Mouse (Mus musculus): ENCODE data around the gene Kcnmb3. TPM values are rescaled to one million over a fixed set of nuclear protein-coding genes. Genes with fewer than 3 reads are reported as not detected.

Kcnmb3 gene
- polyA plus RNA-seq, 1 experiment from 2014 or later = 0.11 TPM

DNA sequence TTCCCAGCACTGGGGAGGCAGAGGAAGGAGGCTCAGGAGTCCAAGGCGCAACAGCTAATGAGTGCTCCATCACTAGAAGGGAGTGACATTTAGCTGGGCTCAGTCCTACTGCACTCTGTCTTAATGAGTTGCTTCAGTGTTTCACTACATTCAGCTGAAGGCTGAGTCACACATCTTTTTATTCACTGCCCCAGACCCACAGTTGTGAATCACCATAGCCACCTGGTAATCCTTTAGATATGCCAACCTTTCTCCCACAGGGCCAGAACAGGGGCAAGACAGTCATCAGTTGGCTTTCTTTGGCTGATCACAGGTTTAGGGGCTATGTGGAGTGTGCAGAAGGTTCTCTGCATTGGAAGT, 4.7 kb upstream of the Kcnmb3 start:
- Histone ChIP-seq H3K9me3 (replicated peaks; ENCODE audit: control insufficient read depth, low read length) (no peaks in the 10 kb centered on the region), H3K27ac (ENCODE audit: low read length) (no peak overlapping the region)
- 76% methylated on average over 1 of the region's 1 CpGs for WGBS

DNA sequence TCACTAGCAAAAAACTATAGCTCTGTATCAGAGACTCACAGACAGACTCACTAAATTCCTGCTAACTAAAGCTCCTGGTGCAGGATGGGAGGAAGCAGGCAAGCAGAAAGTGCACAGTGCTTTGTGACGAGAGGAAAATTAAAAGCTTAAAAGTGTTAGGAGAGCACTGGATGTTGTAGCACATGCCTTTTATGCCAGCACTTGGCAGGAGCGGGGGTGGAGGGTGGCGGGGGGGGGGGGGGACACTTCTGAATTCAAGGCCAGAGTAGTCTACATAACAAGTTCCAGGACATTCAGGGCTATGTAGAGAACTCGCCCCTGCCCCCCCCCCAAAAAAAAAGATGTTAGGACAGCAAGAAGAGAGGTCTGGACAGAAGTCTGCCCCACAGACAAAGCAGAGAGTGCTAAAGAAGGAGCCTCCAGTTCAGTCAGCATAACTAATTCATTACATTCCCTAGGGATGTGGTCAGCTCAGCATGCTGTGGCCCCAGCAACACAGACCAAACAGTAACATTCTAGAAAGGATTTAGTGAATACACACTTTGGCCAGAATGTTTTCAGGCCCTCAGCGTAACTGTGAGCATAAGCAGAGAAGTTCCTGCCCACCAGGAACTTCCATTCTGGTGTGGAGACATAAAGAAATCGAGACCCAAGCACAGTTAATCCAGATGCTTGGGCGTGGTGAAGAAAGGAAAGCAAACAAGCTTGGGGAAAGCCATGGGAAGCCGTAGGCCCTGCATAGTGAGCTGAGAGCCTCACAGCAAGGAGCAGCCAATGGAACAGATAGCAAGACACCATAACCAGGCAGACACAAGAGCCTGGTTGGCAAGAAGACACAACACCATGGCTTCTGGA, 4.1 kb upstream of the Kcnmb3 start:
- H3K36me3 ChIP-seq (ENCODE audit: control insufficient read depth, insufficient read depth) = no peaks in the 10 kb centered on the region
- WGBS = 51% methylated on average over 8 of the region's 8 CpGs
- H3K4me3 ChIP-seq (ENCODE audit: low read length) = no peak overlapping the region
- H3K4me2 ChIP-seq (ENCODE audit: low read depth, low read length) = no peak overlapping the region
- H3K4me1 ChIP-seq (ENCODE audit: control insufficient read depth, insufficient read depth, low read length) = no peaks in the 10 kb centered on the region
- H3K27me3 ChIP-seq (ENCODE audit: control insufficient read depth, insufficient read depth, low read length) = no peaks in the 10 kb centered on the region
- H3K9ac ChIP-seq (ENCODE audit: low read length) = no peak overlapping the region
- H3K27ac ChIP-seq (ENCODE audit: low read length) = no peak overlapping the region
- no peaks in the 10 kb centered on the region for H3K9me3 ChIP-seq (replicated peaks; ENCODE audit: control insufficient read depth, low read length)
- no peak for ATAC-seq (replicated peaks; ENCODE audit: extremely low read depth, insufficient read depth, low FRiP score)

More for the DNA sequence above, 4.7 kb upstream of the Kcnmb3 start:
- Histone ChIP-seq H3K4me1 (ENCODE audit: control insufficient read depth, insufficient read depth, low read length) (no peaks in the 10 kb centered on the region), H3K9ac (ENCODE audit: low read length) (no peak overlapping the region), H3K4me2 (ENCODE audit: low read depth, low read length) (no peak overlapping the region), H3K27me3 (ENCODE audit: control insufficient read depth, insufficient read depth, low read length) (no peaks in the 10 kb centered on the region), H3K36me3 (ENCODE audit: control insufficient read depth, insufficient read depth) (no peaks in the 10 kb centered on the region), H3K4me3 (ENCODE audit: low read length) (no peak overlapping the region)
- no peak for ATAC-seq (replicated peaks; ENCODE audit: extremely low read depth, insufficient read depth, low FRiP score)

DNA sequence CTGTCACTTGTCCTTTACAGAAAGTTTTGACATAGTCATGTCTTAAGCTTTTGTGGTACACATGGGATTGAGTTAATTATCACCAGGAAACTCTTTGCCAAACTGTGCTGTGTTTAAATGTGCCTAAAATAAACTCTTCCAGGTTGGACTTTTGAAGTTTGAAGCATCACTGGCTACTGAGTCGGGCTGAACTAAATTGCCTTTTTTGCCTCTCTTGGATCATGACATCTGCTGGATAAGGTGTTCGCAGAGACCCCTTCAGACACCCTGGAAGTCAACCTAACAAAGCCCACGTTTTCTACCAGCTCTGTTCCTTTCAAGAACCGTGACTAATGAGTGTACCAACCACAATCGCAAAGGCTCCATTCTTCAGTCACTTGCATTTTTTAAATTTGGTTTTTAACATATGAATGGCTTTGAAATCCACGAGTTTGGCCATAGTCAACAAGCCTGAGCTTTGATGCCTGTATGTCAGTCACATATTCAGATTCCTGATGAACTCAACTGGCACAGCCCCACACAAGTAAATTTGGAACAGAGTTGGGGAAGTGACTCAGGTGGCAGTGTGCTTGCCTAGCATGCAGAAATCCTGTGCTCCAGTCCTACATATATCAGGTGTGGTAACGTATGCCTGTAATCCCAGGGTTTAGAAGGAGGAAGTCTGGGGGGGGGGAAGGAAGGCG, 3.2 kb upstream of the Kcnmb3 start:
- H3K27ac ChIP-seq (ENCODE audit: low read length) = no peak overlapping the region
- H3K4me3 ChIP-seq (ENCODE audit: low read length) = no peak overlapping the region
- no peaks in the 10 kb centered on the region for H3K4me1 ChIP-seq (ENCODE audit: control insufficient read depth, insufficient read depth, low read length)
- H3K36me3 ChIP-seq (ENCODE audit: control insufficient read depth, insufficient read depth) = no peaks in the 10 kb centered on the region
- no peak overlapping the region for H3K9ac ChIP-seq (ENCODE audit: low read length)
- no peak overlapping the region for H3K4me2 ChIP-seq (ENCODE audit: low read depth, low read length)
- no peaks in the 10 kb centered on the region for H3K27me3 ChIP-seq (ENCODE audit: control insufficient read depth, insufficient read depth, low read length)
- ATAC-seq (replicated peaks; ENCODE audit: extremely low read depth, insufficient read depth, low FRiP score) = no peak
- H3K9me3 ChIP-seq (replicated peaks; ENCODE audit: control insufficient read depth, low read length) = no peaks in the 10 kb centered on the region
- 79% methylated on average over 8 of the region's 8 CpGs for WGBS

DNA sequence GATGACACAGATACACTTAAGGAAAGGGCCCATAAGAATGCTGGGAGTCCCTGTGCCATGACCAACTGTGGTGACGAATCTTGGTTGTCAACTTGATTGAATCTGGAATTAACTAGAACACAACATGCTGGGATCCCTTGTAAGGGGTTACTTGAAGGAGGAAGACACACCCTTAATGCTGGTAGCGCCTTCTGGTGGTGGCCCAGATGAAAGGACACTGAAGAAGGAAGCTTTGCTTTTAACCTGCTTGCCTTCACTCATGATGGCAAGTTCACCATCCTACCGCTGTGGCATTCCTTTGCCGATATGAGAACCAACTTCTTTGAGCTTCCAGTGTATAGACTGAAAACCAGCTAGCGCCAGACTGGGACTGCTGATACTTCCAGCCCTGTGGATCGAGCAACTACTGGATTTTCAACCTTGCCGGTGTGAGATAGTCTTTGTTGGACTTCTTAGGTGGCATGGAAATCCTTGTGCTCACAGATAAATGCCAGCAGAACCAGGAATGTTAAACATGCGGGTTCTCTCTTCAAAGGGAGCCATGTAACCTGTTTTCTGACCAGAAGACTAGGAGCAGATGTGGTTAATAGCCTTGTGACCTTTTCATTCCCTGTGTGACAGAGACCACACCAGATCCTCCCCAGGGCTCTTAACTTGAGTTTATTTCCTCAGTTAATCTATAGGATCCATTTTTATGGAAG, 2.5 kb upstream of the Kcnmb3 start:
- 84% methylated on average over 8 of the region's 8 CpGs for WGBS
- ATAC-seq (replicated peaks; ENCODE audit: extremely low read depth, insufficient read depth, low FRiP score) = no peak

DNA sequence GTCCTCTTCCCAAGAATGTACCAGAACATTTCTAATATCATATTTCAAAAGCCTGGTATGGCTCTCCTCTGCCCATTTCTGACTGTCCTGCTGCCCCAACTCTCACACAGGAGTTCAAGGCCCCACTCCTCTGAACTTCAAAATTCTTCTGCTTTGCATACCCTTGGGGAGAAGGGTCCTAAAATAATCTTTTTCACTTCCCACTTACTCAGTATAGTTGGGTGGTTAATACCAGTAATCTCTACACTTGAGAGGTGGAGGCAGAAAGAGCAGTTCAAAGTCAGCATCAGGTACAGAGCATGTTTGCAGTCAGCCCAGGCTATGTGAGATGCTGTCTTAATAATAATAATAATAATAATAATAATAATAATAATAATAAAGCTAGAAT, 1.1 kb downstream of the Kcnmb3 start:
- Histone ChIP-seq H3K4me3 (ENCODE audit: low read length) (no peak overlapping the region), H3K4me1 (ENCODE audit: control insufficient read depth, insufficient read depth, low read length) (no peaks in the 10 kb centered on the region), H3K4me2 (ENCODE audit: low read depth, low read length) (no peak overlapping the region), H3K36me3 (ENCODE audit: control insufficient read depth, insufficient read depth) (no peaks in the 10 kb centered on the region), H3K9ac (ENCODE audit: low read length) (no peak overlapping the region), H3K27ac (ENCODE audit: low read length) (no peak overlapping the region), H3K27me3 (ENCODE audit: control insufficient read depth, insufficient read depth, low read length) (no peaks in the 10 kb centered on the region), H3K9me3 (replicated peaks; ENCODE audit: control insufficient read depth, low read length) (no peaks in the 10 kb centered on the region)
- ATAC-seq (replicated peaks; ENCODE audit: extremely low read depth, insufficient read depth, low FRiP score) = no peak

More for the DNA sequence above, 2.5 kb upstream of the Kcnmb3 start:
- H3K4me1 ChIP-seq (ENCODE audit: control insufficient read depth, insufficient read depth, low read length) = no peaks in the 10 kb centered on the region
- no peaks in the 10 kb centered on the region for H3K36me3 ChIP-seq (ENCODE audit: control insufficient read depth, insufficient read depth)
- H3K4me3 ChIP-seq (ENCODE audit: low read length) = no peak overlapping the region
- no peaks in the 10 kb centered on the region for H3K9me3 ChIP-seq (replicated peaks; ENCODE audit: control insufficient read depth, low read length)
- no peak overlapping the region for H3K9ac ChIP-seq (ENCODE audit: low read length)
- H3K27me3 ChIP-seq (ENCODE audit: control insufficient read depth, insufficient read depth, low read length) = no peaks in the 10 kb centered on the region
- H3K27ac ChIP-seq (ENCODE audit: low read length) = no peak overlapping the region
- no peak overlapping the region for H3K4me2 ChIP-seq (ENCODE audit: low read depth, low read length)

DNA sequence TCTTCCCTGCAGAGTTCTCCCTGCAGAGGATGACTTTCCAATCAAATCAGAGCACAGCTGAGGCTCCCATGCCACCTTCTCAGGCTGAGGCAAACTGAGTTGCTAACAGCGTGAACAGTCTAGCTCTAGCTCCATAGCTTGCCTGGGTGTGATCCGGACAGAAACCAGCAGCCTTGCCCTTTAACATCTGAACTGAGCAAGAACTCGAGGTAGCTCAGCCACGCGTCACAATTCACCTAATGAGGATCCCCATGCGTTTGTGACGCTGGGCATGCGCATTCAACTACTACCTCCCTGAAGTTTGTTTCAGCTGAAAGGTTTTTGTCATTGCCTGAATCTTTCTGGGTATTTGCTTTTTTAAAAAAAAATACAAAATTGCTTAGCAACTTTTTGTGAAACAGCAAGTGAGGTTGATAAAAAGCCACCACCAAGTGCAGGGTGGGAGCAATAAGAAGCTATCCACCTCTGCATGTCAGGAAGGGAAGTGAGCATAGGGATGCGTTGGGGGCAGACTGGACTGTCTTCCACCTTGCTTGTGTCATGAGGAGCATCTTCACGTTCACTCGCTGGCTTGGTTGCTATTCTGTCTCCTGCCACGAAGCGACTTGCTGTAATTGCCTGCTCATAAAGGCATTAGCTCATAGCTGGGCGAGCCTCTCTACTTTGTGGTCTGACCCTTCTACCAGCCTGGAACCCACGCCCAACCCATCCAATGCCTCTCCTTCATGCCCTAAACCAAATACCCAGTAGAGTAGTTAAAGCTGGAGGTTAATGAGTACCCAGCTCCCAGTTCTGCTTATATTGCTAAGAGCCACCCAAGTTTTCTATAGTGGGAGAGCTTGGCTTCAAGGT, 1.7 kb downstream of the Kcnmb3 start:
- H3K4me1 ChIP-seq (ENCODE audit: control insufficient read depth, insufficient read depth, low read length) = no peaks in the 10 kb centered on the region
- no peaks in the 10 kb centered on the region for H3K27me3 ChIP-seq (ENCODE audit: control insufficient read depth, insufficient read depth, low read length)
- no peak overlapping the region for H3K4me3 ChIP-seq (ENCODE audit: low read length)
- no peak for ATAC-seq (replicated peaks; ENCODE audit: extremely low read depth, insufficient read depth, low FRiP score)
- H3K4me2 ChIP-seq (ENCODE audit: low read depth, low read length) = no peak overlapping the region
- H3K9me3 ChIP-seq (replicated peaks; ENCODE audit: control insufficient read depth, low read length) = no peaks in the 10 kb centered on the region
- no peak overlapping the region for H3K27ac ChIP-seq (ENCODE audit: low read length)
- H3K36me3 ChIP-seq (ENCODE audit: control insufficient read depth, insufficient read depth) = no peaks in the 10 kb centered on the region
- H3K9ac ChIP-seq (ENCODE audit: low read length) = no peak overlapping the region
- 71% methylated on average over 15 of the region's 15 CpGs for WGBS

DNA sequence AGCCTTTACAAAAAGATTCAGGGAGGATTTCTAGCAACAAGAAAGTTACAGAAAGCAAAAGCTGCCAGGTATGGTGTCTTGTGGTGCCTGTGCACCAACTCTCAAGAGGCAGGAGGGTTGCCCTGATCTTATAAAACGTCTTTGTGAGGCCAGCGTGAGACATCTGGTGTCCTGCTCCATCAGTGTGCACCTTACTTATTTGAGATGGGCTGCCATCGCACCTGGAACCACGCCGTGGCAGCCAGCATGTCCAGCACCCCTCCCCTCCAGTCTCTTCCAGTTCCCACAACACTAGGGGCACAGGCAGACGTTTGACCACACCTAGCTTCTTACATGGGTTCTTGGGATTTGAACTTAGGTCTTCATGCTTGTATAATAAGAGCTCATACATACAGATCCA, 3.9 kb downstream of the Kcnmb3 start:
- no peak overlapping the region for H3K9ac ChIP-seq (ENCODE audit: low read length)
- H3K27me3 ChIP-seq (ENCODE audit: control insufficient read depth, insufficient read depth, low read length) = no peaks in the 10 kb centered on the region
- WGBS = 79% methylated on average over 6 of the region's 6 CpGs
- H3K36me3 ChIP-seq (ENCODE audit: control insufficient read depth, insufficient read depth) = no peaks in the 10 kb centered on the region
- H3K4me2 ChIP-seq (ENCODE audit: low read depth, low read length) = no peak overlapping the region
- no peaks in the 10 kb centered on the region for H3K4me1 ChIP-seq (ENCODE audit: control insufficient read depth, insufficient read depth, low read length)
- no peak overlapping the region for H3K4me3 ChIP-seq (ENCODE audit: low read length)
- no peak for ATAC-seq (replicated peaks; ENCODE audit: extremely low read depth, insufficient read depth, low FRiP score)
- H3K9me3 ChIP-seq (replicated peaks; ENCODE audit: control insufficient read depth, low read length) = no peaks in the 10 kb centered on the region
- H3K27ac ChIP-seq (ENCODE audit: low read length) = no peak overlapping the region

DNA sequence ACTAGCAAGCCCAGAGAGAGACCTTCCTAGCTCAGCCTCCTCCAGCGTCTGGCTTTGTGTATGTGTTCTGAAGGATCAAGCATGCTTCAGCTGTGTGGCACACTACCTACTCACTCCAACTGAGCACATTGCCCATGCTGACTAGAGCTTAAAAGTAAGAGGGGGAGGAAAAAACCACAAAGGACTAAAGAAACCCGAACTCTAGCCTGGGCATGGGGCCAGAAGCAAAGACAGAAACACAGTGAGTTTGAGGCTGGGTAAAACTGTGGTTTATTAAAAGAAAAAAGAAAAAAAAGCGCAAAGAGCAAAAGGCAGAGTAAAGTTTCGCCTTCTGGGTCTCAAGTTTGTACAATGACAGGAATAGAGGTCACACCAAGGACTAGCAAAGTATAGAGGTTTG, 5.5 kb downstream of the Kcnmb3 start:
- WGBS = 71% methylated on average over 4 of the region's 4 CpGs
- no peak for ATAC-seq (replicated peaks; ENCODE audit: extremely low read depth, insufficient read depth, low FRiP score)

More for the DNA sequence above, 5.5 kb downstream of the Kcnmb3 start:
- Histone ChIP-seq H3K27me3 (ENCODE audit: control insufficient read depth, insufficient read depth, low read length) (no peaks in the 10 kb centered on the region), H3K4me2 (ENCODE audit: low read depth, low read length) (no peak overlapping the region), H3K4me3 (ENCODE audit: low read length) (no peak overlapping the region), H3K27ac (ENCODE audit: low read length) (no peak overlapping the region), H3K9me3 (replicated peaks; ENCODE audit: control insufficient read depth, low read length) (no peaks in the 10 kb centered on the region), H3K36me3 (ENCODE audit: control insufficient read depth, insufficient read depth) (no peaks in the 10 kb centered on the region), H3K9ac (ENCODE audit: low read length) (no peak overlapping the region), H3K4me1 (ENCODE audit: control insufficient read depth, insufficient read depth, low read length) (no peaks in the 10 kb centered on the region)
